Mouse (Mus musculus): ENCODE results near the gene Pde4d. TPM values are rescaled to one million over a fixed set of nuclear protein-coding genes. Genes with fewer than 3 reads are reported as not detected.

Pde4d gene
- polyA plus RNA-seq, 1 experiment from 2014 or later = 18.6 TPM

DNA sequence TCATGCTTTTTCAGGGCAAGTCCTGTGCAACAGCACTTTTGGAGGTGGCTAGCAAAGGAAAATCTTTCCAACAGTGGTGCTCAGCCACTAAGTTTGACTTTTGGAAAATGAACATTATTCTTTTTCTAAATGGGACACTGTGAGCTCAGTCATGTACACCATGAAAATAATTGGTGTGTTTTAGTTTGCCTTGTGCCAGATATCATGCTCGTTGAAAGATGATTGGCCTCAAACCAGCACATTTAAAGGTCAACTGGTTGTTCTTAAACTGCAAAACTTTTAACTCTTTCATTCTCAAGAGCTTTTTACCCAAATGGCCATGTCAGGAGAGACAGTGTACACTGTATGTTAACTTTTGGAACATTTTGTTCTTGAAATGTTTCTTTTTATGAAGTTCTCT, 17.3 kb downstream of the Pde4d start:
- H3K4me2 ChIP-seq (ENCODE audit: low read length) = no peak overlapping the region
- no peaks in the 10 kb centered on the region for H3K4me1 ChIP-seq (replicated peaks; ENCODE audit: control insufficient read depth, insufficient read depth, low read length)
- no peak overlapping the region for H3K27ac ChIP-seq (ENCODE audit: low read depth)
- no peaks in the 10 kb centered on the region for H3K27me3 ChIP-seq (replicated peaks; ENCODE audit: control insufficient read depth, insufficient read depth, low read length)
- no peaks in the 10 kb centered on the region for H3K9me3 ChIP-seq (ENCODE audit: control insufficient read depth, low read length)
- H3K36me3 ChIP-seq (ENCODE audit: control insufficient read depth, insufficient read depth, low read length) = no peaks in the 10 kb centered on the region
- ATAC-seq (replicated peaks; ENCODE audit: low FRiP score, low TSS enrichment, low read depth) (no peak), DNase-seq (ENCODE audit: low spot score) (no peak)
- H3K4me3 ChIP-seq (ENCODE audit: low read depth, low read length) = no peak overlapping the region
- H3K9ac ChIP-seq (ENCODE audit: low read length) = no peak overlapping the region
- WGBS = 48% methylated on average over 1 of the region's 1 CpGs

DNA sequence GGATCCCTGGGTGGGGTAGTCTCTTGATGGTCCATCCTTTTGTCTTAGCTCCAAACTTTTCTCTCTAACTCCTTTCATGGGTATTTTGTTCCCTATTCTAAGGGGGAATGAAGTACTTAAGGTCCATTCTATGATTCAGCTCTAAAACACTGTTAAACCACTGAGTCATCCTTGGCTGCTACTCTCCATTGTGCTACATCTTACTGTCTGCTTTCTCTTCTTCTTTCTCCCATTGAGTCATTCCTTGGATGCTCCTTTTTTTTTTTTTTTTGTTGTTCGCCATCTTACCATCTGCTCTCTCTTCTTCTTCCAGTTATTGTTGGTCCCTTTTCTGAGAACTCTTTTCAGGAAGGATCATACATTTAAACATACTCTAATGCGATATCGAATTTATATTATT, 30.7 kb downstream of the Pde4d start:
- Histone ChIP-seq H3K36me3 (ENCODE audit: control insufficient read depth, insufficient read depth, low read length) (no peaks in the 10 kb centered on the region), H3K9ac (ENCODE audit: low read length) (no peak overlapping the region), H3K27ac (ENCODE audit: low read depth) (no peak overlapping the region), H3K4me1 (replicated peaks; ENCODE audit: control insufficient read depth, insufficient read depth, low read length) (no peaks in the 10 kb centered on the region), H3K4me2 (ENCODE audit: low read length) (no peak overlapping the region), H3K27me3 (replicated peaks; ENCODE audit: control insufficient read depth, insufficient read depth, low read length) (no peaks in the 10 kb centered on the region), H3K9me3 (ENCODE audit: control insufficient read depth, low read length) (no peaks in the 10 kb centered on the region), H3K4me3 (ENCODE audit: low read depth, low read length) (no peak overlapping the region)
- no peak for ATAC-seq (replicated peaks; ENCODE audit: low FRiP score, low TSS enrichment, low read depth)
- 92% methylated on average over 3 of the region's 3 CpGs for WGBS
- no peak for DNase-seq (ENCODE audit: low spot score)

DNA sequence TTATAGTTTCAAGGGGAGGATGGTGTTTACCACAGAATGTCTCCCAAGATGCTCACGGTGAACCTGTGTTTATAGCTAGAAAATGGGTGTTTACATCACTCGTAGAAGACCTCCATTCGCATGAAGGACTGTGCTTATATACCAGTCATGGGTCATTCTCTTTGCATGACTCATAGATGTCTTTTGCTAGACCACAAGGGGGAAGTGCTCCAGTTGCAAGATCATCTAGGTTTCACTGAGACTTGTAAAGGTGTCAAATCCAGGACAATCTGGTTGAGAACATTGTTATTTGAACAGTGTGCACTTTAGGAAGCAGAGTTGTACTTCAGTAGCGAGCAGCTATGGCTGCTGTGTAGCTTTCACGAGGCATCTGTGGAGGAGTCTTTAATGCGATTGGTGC, 35.3 kb downstream of the Pde4d start:
- H3K9me3 ChIP-seq (ENCODE audit: control insufficient read depth, low read length) = no peaks in the 10 kb centered on the region
- 67% methylated on average over 6 of the region's 6 CpGs for WGBS
- no peak overlapping the region for H3K9ac ChIP-seq (ENCODE audit: low read length)
- H3K27me3 ChIP-seq (replicated peaks; ENCODE audit: control insufficient read depth, insufficient read depth, low read length) = no peaks in the 10 kb centered on the region
- H3K4me1 ChIP-seq (replicated peaks; ENCODE audit: control insufficient read depth, insufficient read depth, low read length) = no peaks in the 10 kb centered on the region
- no peaks in the 10 kb centered on the region for H3K36me3 ChIP-seq (ENCODE audit: control insufficient read depth, insufficient read depth, low read length)
- H3K27ac ChIP-seq (ENCODE audit: low read depth) = no peak overlapping the region
- no peak for ATAC-seq (replicated peaks; ENCODE audit: low FRiP score, low TSS enrichment, low read depth)
- no peak for DNase-seq (ENCODE audit: low spot score)
- no peak overlapping the region for H3K4me2 ChIP-seq (ENCODE audit: low read length)
- no peak overlapping the region for H3K4me3 ChIP-seq (ENCODE audit: low read depth, low read length)

DNA sequence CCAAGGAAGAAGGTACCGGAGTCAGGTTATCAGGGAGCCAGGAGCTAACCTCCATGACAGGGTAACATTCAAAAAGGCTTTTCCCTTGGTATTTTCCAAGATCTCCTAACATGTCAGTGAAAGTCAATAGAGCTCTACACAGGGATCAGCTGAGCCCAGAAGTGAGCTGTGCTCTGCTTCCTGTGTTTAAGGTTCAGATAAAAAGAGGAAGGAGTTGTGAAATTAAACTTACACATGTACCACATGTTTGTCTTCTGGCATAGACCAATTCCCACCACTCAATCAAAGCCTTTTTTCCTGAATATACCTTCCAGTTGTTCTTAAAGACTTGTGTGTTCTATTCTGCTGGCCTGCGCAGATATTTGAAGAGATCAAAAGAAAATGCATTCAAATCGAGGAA, 37.3 kb downstream of the Pde4d start:
- no peak overlapping the region for H3K4me2 ChIP-seq (ENCODE audit: low read length)
- H3K9me3 ChIP-seq (ENCODE audit: control insufficient read depth, low read length) = no peaks in the 10 kb centered on the region
- DNase-seq (ENCODE audit: low spot score) (no peak), ATAC-seq (replicated peaks; ENCODE audit: low FRiP score, low TSS enrichment, low read depth) (no peak)
- no peak overlapping the region for H3K9ac ChIP-seq (ENCODE audit: low read length)
- no peak overlapping the region for H3K27ac ChIP-seq (ENCODE audit: low read depth)
- H3K27me3 ChIP-seq (replicated peaks; ENCODE audit: control insufficient read depth, insufficient read depth, low read length) = no peaks in the 10 kb centered on the region
- 93% methylated on average over 3 of the region's 3 CpGs for WGBS
- no peaks in the 10 kb centered on the region for H3K4me1 ChIP-seq (replicated peaks; ENCODE audit: control insufficient read depth, insufficient read depth, low read length)
- H3K36me3 ChIP-seq (ENCODE audit: control insufficient read depth, insufficient read depth, low read length) = no peaks in the 10 kb centered on the region
- no peak overlapping the region for H3K4me3 ChIP-seq (ENCODE audit: low read depth, low read length)

DNA sequence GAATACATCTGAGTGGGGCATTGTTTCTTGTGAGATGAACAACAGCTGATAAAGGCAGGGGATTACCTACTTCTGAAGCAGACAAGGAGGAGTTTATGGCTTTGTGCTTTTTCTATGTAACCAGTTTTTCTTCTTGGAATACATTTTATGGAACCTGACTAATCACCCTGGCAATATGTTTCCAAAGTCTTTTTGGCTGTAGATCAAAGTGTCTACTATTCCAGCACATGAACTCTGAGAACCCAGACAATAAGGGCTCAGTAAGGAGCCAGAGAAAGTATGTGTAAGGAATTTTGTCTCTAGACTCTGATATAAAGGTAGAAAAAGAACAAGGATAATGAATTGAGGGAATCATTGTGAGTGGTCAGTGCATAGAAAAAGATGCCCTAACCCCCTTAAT, 40.1 kb downstream of the Pde4d start:
- no peaks in the 10 kb centered on the region for H3K4me1 ChIP-seq (replicated peaks; ENCODE audit: control insufficient read depth, insufficient read depth, low read length)
- ATAC-seq (replicated peaks; ENCODE audit: low FRiP score, low TSS enrichment, low read depth) = no peak
- no peaks in the 10 kb centered on the region for H3K27me3 ChIP-seq (replicated peaks; ENCODE audit: control insufficient read depth, insufficient read depth, low read length)
- no peak overlapping the region for H3K9ac ChIP-seq (ENCODE audit: low read length)
- no peak overlapping the region for H3K4me3 ChIP-seq (ENCODE audit: low read depth, low read length)
- no peak for DNase-seq (ENCODE audit: low spot score)
- H3K4me2 ChIP-seq (ENCODE audit: low read length) = no peak overlapping the region
- H3K27ac ChIP-seq (ENCODE audit: low read depth) = no peak overlapping the region
- H3K36me3 ChIP-seq (ENCODE audit: control insufficient read depth, insufficient read depth, low read length) = no peaks in the 10 kb centered on the region
- no peaks in the 10 kb centered on the region for H3K9me3 ChIP-seq (ENCODE audit: control insufficient read depth, low read length)

DNA sequence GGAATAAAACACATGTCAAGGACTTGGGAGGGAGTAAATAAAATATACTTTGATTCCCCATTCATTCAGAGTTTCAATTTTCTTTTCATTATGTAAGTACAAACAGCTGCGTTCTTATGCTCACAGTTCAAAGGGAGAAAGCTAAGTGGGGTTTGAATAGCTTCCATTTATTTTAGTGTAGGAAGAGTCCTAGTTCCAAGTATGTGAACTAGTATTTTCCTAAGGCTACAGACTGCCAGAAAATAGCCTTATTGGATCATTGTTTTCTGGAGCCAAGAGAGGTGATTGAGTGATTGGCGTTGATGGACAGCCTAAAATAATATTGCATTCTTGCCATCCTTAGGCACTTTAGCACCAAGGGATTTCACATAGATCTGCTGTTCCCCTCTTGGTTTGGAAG, 41.1 kb downstream of the Pde4d start:
- Histone ChIP-seq H3K36me3 (ENCODE audit: control insufficient read depth, insufficient read depth, low read length) (no peaks in the 10 kb centered on the region), H3K9ac (ENCODE audit: low read length) (no peak overlapping the region), H3K4me3 (ENCODE audit: low read depth, low read length) (no peak overlapping the region), H3K27me3 (replicated peaks; ENCODE audit: control insufficient read depth, insufficient read depth, low read length) (no peaks in the 10 kb centered on the region), H3K4me1 (replicated peaks; ENCODE audit: control insufficient read depth, insufficient read depth, low read length) (no peaks in the 10 kb centered on the region), H3K9me3 (ENCODE audit: control insufficient read depth, low read length) (no peaks in the 10 kb centered on the region), H3K27ac (ENCODE audit: low read depth) (no peak overlapping the region), H3K4me2 (ENCODE audit: low read length) (no peak overlapping the region)
- WGBS = 82% methylated on average over 2 of the region's 2 CpGs
- ATAC-seq (replicated peaks; ENCODE audit: low FRiP score, low TSS enrichment, low read depth) = no peak
- no peak for DNase-seq (ENCODE audit: low spot score)

DNA sequence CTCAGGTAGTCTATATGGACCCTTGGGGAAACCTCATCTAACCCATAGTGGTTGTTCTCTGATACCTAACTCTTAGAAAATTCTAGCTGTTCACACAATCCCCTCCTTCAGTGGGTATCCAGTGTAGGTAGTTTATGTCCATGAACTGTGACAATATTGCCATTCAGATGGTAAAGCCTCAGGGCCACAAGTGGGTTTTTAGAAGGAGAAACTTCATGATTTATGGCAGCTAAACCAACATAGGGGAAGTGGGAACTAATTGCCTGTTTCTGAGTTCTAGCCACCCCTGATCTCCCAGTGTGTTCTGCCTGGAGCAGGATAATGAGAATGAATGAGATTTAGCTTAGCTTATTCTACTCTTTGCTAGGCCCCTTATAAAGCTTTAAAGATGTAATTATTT, 43.1 kb downstream of the Pde4d start:
- Histone ChIP-seq H3K27ac (ENCODE audit: low read depth) (no peak overlapping the region), H3K9ac (ENCODE audit: low read length) (no peak overlapping the region), H3K27me3 (replicated peaks; ENCODE audit: control insufficient read depth, insufficient read depth, low read length) (no peaks in the 10 kb centered on the region), H3K4me3 (ENCODE audit: low read depth, low read length) (no peak overlapping the region), H3K4me2 (ENCODE audit: low read length) (no peak overlapping the region), H3K36me3 (ENCODE audit: control insufficient read depth, insufficient read depth, low read length) (no peaks in the 10 kb centered on the region), H3K4me1 (replicated peaks; ENCODE audit: control insufficient read depth, insufficient read depth, low read length) (no peaks in the 10 kb centered on the region; the same call in 1 of the 2 replicates), H3K9me3 (ENCODE audit: control insufficient read depth, low read length) (no peaks in the 10 kb centered on the region)
- ATAC-seq (replicated peaks; ENCODE audit: low FRiP score, low TSS enrichment, low read depth) (no peak), DNase-seq (ENCODE audit: low spot score) (no peak)

DNA sequence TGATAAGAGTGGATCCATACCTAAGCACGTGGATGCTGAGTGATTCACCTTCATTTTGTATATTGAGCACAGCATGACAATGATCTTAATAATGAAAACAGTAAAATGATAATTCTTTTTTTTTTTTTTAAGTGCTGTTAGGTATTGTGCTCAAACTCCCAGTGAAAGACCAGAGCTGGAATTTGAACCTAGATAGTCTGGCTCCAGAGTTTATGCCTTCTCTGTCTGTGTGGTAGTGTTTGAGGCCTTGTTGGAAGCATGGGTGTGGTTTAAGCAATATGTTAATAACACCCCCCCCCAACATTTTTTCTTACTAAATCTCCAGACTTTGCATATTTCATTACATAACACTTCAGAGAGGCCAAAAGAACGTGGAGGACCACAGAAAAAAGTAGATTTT, 44.6 kb downstream of the Pde4d start:
- Histone ChIP-seq H3K36me3 (ENCODE audit: control insufficient read depth, insufficient read depth, low read length) (no peaks in the 10 kb centered on the region), H3K9ac (ENCODE audit: low read length) (no peak overlapping the region), H3K27ac (ENCODE audit: low read depth) (no peak overlapping the region), H3K4me1 (replicated peaks; ENCODE audit: control insufficient read depth, insufficient read depth, low read length) (peaks cover 5% of the 10 kb centered on the region; the same call in 1 of the 2 replicates), H3K27me3 (replicated peaks; ENCODE audit: control insufficient read depth, insufficient read depth, low read length) (no peaks in the 10 kb centered on the region), H3K9me3 (ENCODE audit: control insufficient read depth, low read length) (no peaks in the 10 kb centered on the region), H3K4me3 (ENCODE audit: low read depth, low read length) (no peak overlapping the region), H3K4me2 (ENCODE audit: low read length) (no peak overlapping the region)
- 66% methylated on average over 2 of the region's 2 CpGs for WGBS
- DNase-seq (ENCODE audit: low spot score) (no peak), ATAC-seq (replicated peaks; ENCODE audit: low FRiP score, low TSS enrichment, low read depth) (no peak)

DNA sequence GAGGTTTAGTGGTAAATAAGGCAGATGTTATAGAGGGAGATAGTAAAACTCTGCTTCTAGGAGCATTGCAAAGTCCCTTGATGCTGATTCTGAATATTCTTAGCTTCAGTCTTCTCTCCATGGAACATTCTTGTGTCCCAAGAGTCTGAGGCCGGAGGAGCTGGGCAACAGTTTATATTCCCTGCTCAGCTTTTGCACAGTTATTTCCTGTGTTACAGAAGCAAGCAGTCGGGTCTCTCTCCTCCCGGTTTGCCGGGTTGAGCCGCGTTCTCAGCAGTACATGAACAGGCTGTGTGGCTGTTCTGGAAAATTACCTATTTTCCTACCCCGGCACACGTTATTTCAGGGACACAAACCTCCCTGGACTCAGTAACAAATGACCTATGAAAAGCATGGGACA, 48.0 kb downstream of the Pde4d start:
- Histone ChIP-seq H3K36me3 (ENCODE audit: control insufficient read depth, insufficient read depth, low read length) (no peaks in the 10 kb centered on the region), H3K27ac (ENCODE audit: low read depth) (0 out of 2 replicates have a peak overlapping the region, but pooled peaks have one; percentile 27), H3K4me3 (ENCODE audit: low read depth, low read length) (no peak overlapping the region), H3K4me2 (ENCODE audit: low read length) (peak overlapping the region; percentile 40), H3K4me1 (replicated peaks; ENCODE audit: control insufficient read depth, insufficient read depth, low read length) (peaks cover 5% of the 10 kb centered on the region; the same call in 1 of the 2 replicates), H3K9ac (ENCODE audit: low read length) (no peak overlapping the region), H3K27me3 (replicated peaks; ENCODE audit: control insufficient read depth, insufficient read depth, low read length) (no peaks in the 10 kb centered on the region), H3K9me3 (ENCODE audit: control insufficient read depth, low read length) (no peaks in the 10 kb centered on the region)
- ATAC-seq (replicated peaks; ENCODE audit: low FRiP score, low TSS enrichment, low read depth) = no peak
- no peak for DNase-seq (ENCODE audit: low spot score)
- WGBS = 49% methylated on average over 8 of the region's 8 CpGs
